Mouse (Mus musculus) intestine, embryonic 14.5 days (tissue): Measurements from ENCODE around the gene S100a8. TPM values are rescaled to one million over a fixed set of nuclear protein-coding genes. Genes with fewer than 3 reads are reported as not detected.

Experiments
- ATAC-seq: fragments of 200-750 bp; cut with Nextera tagmentation; replicated peaks from 2 replicates; pipeline ENCODE4 v1.8.0; 2017; ENCODE audit warnings: low read depth, moderate number of reproducible peaks, moderate TSS enrichment, moderate library complexity; ENCODE audit not compliant: low FRiP score, low TSS enrichment
- DNase-seq: peaks from one replicate; pipeline ENCODE4 v3.0.0-alpha.2; 2018; ENCODE audit warnings: low spot score
- H3K27ac ChIP-seq: fragments of 300-500 bp; sonication (generic); 2 replicates; pipeline ENCODE4 v1.5.1; 2014; ENCODE audit warnings: low read depth, mild to moderate bottlenecking, control low read depth
- H3K27me3 ChIP-seq: fragments of 300-500 bp; sonication (generic); replicated peaks from 2 replicates; pipeline ENCODE4 v1.6.1; 2014; ENCODE audit warnings: low read length, control low read depth; ENCODE audit not compliant: control insufficient read depth, insufficient read depth
- H3K36me3 ChIP-seq: fragments of 300-500 bp; sonication (generic); 2 replicates; pipeline ENCODE4 v1.6.1; 2014; ENCODE audit warnings: low read length, control low read depth; ENCODE audit not compliant: control insufficient read depth, insufficient read depth
- H3K4me1 ChIP-seq: fragments of 300-500 bp; sonication (generic); replicated peaks from 2 replicates; pipeline ENCODE4 v1.6.1; 2014; ENCODE audit warnings: low read length, control low read depth, mixed read lengths; ENCODE audit not compliant: control insufficient read depth, insufficient read depth
- H3K4me2 ChIP-seq: fragments of 300-500 bp; sonication (generic); 2 replicates; pipeline ENCODE4 v1.6.1; 2014; ENCODE audit warnings: low read length
- H3K4me3 ChIP-seq: fragments of 300-500 bp; sonication (generic); 2 replicates; pipeline ENCODE4 v1.5.1; 2014; ENCODE audit warnings: low read depth, low read length, control low read depth, mixed read lengths
- H3K9ac ChIP-seq: fragments of 300-500 bp; sonication (generic); 2 replicates; pipeline ENCODE4 v1.6.1; 2014; ENCODE audit warnings: mild to moderate bottlenecking, low read length
- H3K9me3 ChIP-seq: fragments of 300-500 bp; sonication (generic); 2 replicates; pipeline ENCODE4 v1.6.1; 2016; ENCODE audit warnings: low read length, control low read depth; ENCODE audit not compliant: control insufficient read depth
- WGBS: fragments of 180-500 bp; shearing (Covaris S2); extraction: QIAGEN DNeasy Blood & Tissue Kit; methylation state at CpG from one replicate; pipeline ENCODE4 v1.1.7; 2014; 5-methylcytosine and 5-hydroxymethylcytosine counted together
- polyA plus RNA-seq: library from polyadenylated mRNA; unstranded; fragments of >200 nt; fragmentation: Nextera tagmentation; extraction: Ambion mirVana; gene quantifications from 2 replicates; pipeline ENCODE4 v1.2.1, GENCODE M21; 2014

The S100a8 gene
- polyA plus RNA-seq, 1 experiment from 2014 or later, result 14.3 TPM

DNA sequence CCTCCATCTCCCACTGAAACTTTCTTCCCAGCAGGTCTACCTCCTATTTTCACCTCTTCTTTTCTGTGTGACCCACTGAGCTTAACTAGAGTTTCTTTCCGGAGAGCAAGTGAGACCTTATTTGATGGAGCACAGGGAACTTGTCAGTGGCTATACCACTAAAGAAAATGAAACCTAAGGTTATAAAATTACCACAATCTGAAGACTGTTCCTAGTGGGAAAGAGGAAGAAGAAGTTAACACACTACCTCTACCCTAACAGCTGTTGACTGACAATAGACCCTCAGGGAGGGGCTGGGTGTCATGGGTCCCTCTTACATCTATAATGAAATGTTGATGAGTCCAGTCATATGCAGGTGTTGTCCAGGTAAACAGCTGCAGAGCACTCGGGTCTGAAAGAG lies 36.8 kb upstream of the S100a8 start:
- ATAC-seq (no peak), DNase-seq (no peak)
- Histone ChIP-seq H3K4me2 (no peak overlapping the region), H3K9me3 (no peaks in the 10 kb centered on the region), H3K4me1 (no peaks in the 10 kb centered on the region), H3K9ac (no peak overlapping the region), H3K27me3 (no peaks in the 10 kb centered on the region), H3K4me3 (no peak overlapping the region), H3K36me3 (no peaks in the 10 kb centered on the region), H3K27ac (no peak overlapping the region)
- WGBS, result 73% methylated on average over 2 of the region's 2 CpGs

DNA sequence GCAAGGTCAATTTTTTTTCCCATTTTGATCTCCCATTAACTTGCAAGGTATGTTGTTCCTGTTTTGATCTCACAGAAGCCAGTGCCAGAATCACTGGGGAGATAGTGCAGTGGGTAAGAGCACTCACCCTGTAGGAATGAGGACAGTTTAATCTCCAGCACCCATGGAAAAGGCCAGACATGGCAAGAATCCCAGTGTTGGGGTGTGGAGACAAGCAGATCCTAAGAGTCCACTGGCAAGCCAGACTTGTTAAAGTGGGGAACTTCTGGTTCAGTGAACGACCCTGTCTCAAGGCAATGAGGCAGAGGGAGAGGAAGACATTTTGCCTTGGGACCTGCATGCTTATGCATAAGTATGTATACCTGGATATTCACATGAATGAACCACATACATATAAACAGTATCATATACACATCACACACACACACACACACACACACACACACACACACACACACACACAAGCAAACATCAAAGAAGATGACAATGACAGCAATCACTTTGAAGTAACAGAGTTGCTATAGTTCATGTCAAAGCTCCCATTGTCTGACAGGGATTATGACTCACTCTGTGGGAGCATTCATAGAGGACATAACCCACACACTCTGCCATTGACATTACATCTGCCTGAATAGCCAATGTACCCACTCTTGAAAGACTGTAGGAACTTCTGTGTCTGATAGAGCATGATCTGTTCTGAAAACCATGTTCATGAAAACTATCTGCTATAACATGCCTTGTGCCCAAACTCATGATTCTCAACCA lies 30.1 kb upstream of the S100a8 start:
- no peaks in the 10 kb centered on the region for H3K27me3 ChIP-seq
- ATAC-seq, result no peak
- H3K27ac ChIP-seq, result no peak overlapping the region
- no peak overlapping the region for H3K4me2 ChIP-seq
- H3K36me3 ChIP-seq, result no peaks in the 10 kb centered on the region
- DNase-seq, result no peak
- no peak overlapping the region for H3K9ac ChIP-seq
- no peaks in the 10 kb centered on the region for H3K4me1 ChIP-seq
- H3K9me3 ChIP-seq, result no peaks in the 10 kb centered on the region
- 79% methylated on average over 1 of the region's 1 CpGs for WGBS
- H3K4me3 ChIP-seq, result no peak overlapping the region

DNA sequence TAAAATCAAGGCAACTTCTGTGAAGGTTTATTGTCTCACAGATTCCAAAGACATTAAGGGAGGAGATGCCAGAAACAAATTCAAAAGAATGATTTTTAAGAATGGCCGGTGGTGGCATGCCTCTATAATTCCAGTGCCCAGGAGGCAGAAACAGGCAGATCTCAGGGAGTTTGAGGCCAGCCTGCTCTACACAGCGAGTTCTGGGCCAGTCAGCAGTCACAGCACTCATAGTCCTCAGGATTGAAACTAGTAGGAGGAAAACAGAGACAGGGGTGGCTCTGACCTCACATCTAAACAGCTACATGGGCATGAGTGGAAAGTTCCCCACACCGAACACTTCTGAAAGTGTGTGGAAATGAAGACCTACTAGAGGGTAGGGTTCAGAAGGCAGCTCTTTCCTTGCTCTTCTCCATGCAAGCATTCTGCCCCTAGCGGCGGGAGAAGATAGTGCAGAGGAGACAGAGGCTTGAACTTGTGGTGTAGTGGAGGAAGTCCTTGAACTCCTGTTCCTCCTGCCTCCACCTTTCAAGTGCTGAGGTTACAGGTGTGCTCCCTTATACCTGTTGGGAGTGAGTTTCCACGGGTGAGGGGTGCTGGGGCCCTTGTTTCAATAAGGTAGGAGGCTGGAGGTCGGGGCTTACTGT lies 29.1 kb upstream of the S100a8 start:
- H3K9me3 ChIP-seq, result no peaks in the 10 kb centered on the region
- DNase-seq, result peak; percentile 57
- no peak overlapping the region for H3K9ac ChIP-seq
- H3K4me3 ChIP-seq, result no peak overlapping the region
- WGBS, result 56% methylated on average over 7 of the region's 7 CpGs
- no peaks in the 10 kb centered on the region for H3K27me3 ChIP-seq
- no peak overlapping the region for H3K4me2 ChIP-seq
- H3K27ac ChIP-seq, result no peak overlapping the region
- ATAC-seq, result 0 out of 2 replicates have a peak, but pooled peaks have one; percentile 50
- H3K36me3 ChIP-seq, result no peaks in the 10 kb centered on the region
- H3K4me1 ChIP-seq, result no peaks in the 10 kb centered on the region

DNA sequence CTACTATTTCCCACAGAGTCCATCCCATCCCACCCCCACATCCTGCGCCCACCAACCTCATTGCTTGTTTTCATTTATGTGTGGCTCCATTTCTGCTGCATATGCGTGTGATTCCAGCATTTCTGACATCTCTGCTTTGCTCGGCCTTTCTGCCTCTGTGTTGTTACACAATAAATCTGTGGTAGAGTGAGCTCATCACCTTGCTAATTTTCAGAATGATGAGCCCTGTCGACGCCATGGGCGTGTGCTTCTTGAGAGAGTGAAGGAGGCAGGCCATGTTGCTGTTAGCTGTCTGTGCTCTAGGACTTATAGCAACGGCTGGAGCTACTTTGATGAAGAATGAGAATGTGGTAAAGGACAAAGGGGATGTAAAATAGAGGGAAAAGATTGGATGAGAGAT lies 27.8 kb upstream of the S100a8 start:
- DNase-seq, result no peak
- WGBS, result 78% methylated on average over 7 of the region's 7 CpGs
- no peaks in the 10 kb centered on the region for H3K9me3 ChIP-seq
- H3K27me3 ChIP-seq, result no peaks in the 10 kb centered on the region
- H3K4me3 ChIP-seq, result no peak overlapping the region
- no peak overlapping the region for H3K27ac ChIP-seq
- no peaks in the 10 kb centered on the region for H3K4me1 ChIP-seq
- no peak overlapping the region for H3K4me2 ChIP-seq
- H3K36me3 ChIP-seq, result no peaks in the 10 kb centered on the region
- no peak overlapping the region for H3K9ac ChIP-seq
- ATAC-seq, result no peak

DNA sequence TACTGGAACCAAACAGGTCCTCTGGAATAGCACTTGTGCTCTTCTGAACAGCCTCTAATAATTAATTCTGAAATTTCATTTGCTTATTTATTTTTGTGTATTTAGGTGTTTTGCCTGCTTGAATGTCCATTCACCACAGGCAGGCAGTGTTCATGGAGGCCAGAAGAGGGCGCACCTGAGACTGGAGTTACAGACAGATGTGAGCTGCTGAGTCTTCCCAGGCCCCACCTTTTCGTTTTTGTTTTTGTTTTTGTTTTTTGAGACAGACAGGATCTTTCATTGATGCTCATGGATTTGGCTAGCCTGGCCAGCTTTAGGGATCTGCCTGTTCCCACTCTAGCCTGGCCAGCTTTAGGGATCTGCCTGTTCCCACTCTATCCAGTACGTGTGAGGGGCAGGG lies 24.6 kb upstream of the S100a8 start:
- Histone ChIP-seq H3K4me2 (no peak overlapping the region), H3K27me3 (no peaks in the 10 kb centered on the region), H3K9ac (no peak overlapping the region), H3K27ac (no peak overlapping the region), H3K36me3 (no peaks in the 10 kb centered on the region), H3K4me1 (no peaks in the 10 kb centered on the region), H3K4me3 (no peak overlapping the region), H3K9me3 (no peaks in the 10 kb centered on the region)
- DNase-seq, result peak; percentile 55
- no peak for ATAC-seq
- WGBS, result 51% methylated on average over 3 of the region's 3 CpGs

GRCm38 (mm10) chr3:90647291-90647690 lies 21.5 kb upstream of the S100a8 start:
- peak; percentile 7 for DNase-seq
- no peak for ATAC-seq

DNA sequence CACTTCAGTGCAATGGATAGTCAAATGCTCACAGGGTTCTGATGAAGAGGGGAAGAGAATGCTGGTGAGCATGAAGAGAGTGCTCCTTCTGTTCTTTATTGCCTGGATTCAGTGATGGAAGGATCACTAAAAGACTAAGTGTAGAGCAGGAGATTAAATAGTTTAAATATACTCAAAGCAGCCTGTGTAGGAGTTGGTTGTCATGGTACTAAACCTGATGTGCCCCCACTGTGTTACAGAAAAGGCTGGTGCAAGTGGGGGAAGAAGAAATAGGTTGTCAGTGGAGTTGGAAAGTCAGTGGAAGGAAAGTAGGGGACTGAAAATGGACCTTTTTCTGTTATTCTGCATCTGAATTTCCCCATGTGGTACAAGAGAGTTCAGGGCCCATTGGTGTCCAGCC lies 19.8 kb upstream of the S100a8 start:
- no peaks in the 10 kb centered on the region for H3K36me3 ChIP-seq
- DNase-seq, result peak; percentile 35
- no peak overlapping the region for H3K27ac ChIP-seq
- H3K27me3 ChIP-seq, result no peaks in the 10 kb centered on the region
- no peak overlapping the region for H3K4me2 ChIP-seq
- H3K4me1 ChIP-seq, result no peaks in the 10 kb centered on the region
- no peak overlapping the region for H3K4me3 ChIP-seq
- ATAC-seq, result no peak
- no peaks in the 10 kb centered on the region for H3K9me3 ChIP-seq
- no peak overlapping the region for H3K9ac ChIP-seq

More at GRCm38 (mm10) chr3:90647291-90647690, 21.5 kb upstream of the S100a8 start:
- Histone ChIP-seq H3K9ac (no peak overlapping the region), H3K4me3 (no peak overlapping the region), H3K27me3 (no peaks in the 10 kb centered on the region), H3K36me3 (no peaks in the 10 kb centered on the region), H3K4me1 (no peaks in the 10 kb centered on the region), H3K4me2 (no peak overlapping the region), H3K9me3 (no peaks in the 10 kb centered on the region), H3K27ac (no peak overlapping the region)
- WGBS, result 75% methylated on average over 1 of the region's 1 CpGs

GRCm38 (mm10) chr3:90649832-90650231 lies 18.9 kb upstream of the S100a8 start:
- Histone ChIP-seq H3K4me2 (no peak overlapping the region), H3K27me3 (0 out of 2 replicates have a peak, but pooled peaks cover 2% of the 10 kb centered on the region), H3K9ac (no peak overlapping the region), H3K9me3 (no peaks in the 10 kb centered on the region), H3K4me3 (no peak overlapping the region), H3K36me3 (no peaks in the 10 kb centered on the region), H3K4me1 (no peaks in the 10 kb centered on the region), H3K27ac (no peak overlapping the region)
- ATAC-seq (no peak), DNase-seq (no peak)
- 91% methylated on average over 2 of the region's 2 CpGs for WGBS
